Mouse (Mus musculus) embryo, embryonic 10 days (tissue): Measurements from ENCODE around the gene Zmynd15.
A peak's percentile ranks its signal among the peaks of the same experiment; 100 is the strongest.
"Not testable (repeated sequence)": the region's sequence is repeated elsewhere in the genome, so short reads cannot be mapped to it uniquely, and the experiment has no call there.

Source experiments
- DNase-seq: peaks from one replicate; pipeline ENCODE4 v3.0.0-alpha.2; 2015; ENCODE audit warnings: low spot score

The Zmynd15 gene

GRCm38 (mm10) chr11:70447373-70447772 lies 11.9 kb upstream of the Zmynd15 start:
- DNase-seq, result no peak

GRCm38 (mm10) chr11:70450926-70451325 lies 8.3 kb upstream of the Zmynd15 start:
- DNase-seq, result no peak

- DNase-seq, result peak; percentile 99
Measured at GRCm38 (mm10) chr11:70451797-70452498, 7.3 kb upstream of the Zmynd15 start, which contains the start of gene Med11. Gene Med11, plus strand, starts transcription at chr11:70451919.

GRCm38 (mm10) chr11:70453261-70454044 lies 5.8 kb upstream of the Zmynd15 start:
- DNase-seq, result no peak

- peak; percentile 11 for DNase-seq
Measured at GRCm38 (mm10) chr11:70459601-70460101, 418 bp downstream of the Zmynd15 start, which contains the start of gene Cxcl16. Gene Cxcl16, minus strand, starts transcription at chr11:70459984.

- no peak for DNase-seq
Measured at GRCm38 (mm10) chr11:70463970-70464369, 4.7 kb downstream of the Zmynd15 start.

- peak; percentile 36 for DNase-seq
Measured at GRCm38 (mm10) chr11:70465211-70465610, 6.0 kb downstream of the Zmynd15 start.

GRCm38 (mm10) chr11:70465824-70466223 lies 6.6 kb downstream of the Zmynd15 start:
- no peak for DNase-seq

GRCm38 (mm10) chr11:70467902-70468619 lies 8.8 kb downstream of the Zmynd15 start:
- DNase-seq, result no peak

- no peak for DNase-seq
Measured at GRCm38 (mm10) chr11:70469764-70470163, 10.5 kb downstream of the Zmynd15 start.

- DNase-seq, result no peak
Measured at GRCm38 (mm10) chr11:70472716-70473115, 13.5 kb downstream of the Zmynd15 start.

- not testable (repeated sequence) for DNase-seq
Measured at GRCm38 (mm10) chr11:70473291-70473690, 14.1 kb downstream of the Zmynd15 start.

GRCm38 (mm10) chr11:70474872-70475534 lies 15.8 kb downstream of the Zmynd15 start:
- no peak for DNase-seq

GRCm38 (mm10) chr11:70485498-70485897 lies 26.3 kb downstream of the Zmynd15 start:
- DNase-seq, result no peak

- DNase-seq, result no peak
Measured at GRCm38 (mm10) chr11:70487816-70488215, 28.6 kb downstream of the Zmynd15 start.

GRCm38 (mm10) chr11:70489138-70489537 lies 29.9 kb downstream of the Zmynd15 start:
- no peak for DNase-seq

GRCm38 (mm10) chr11:70489684-70490083 lies 30.5 kb downstream of the Zmynd15 start:
- DNase-seq, result no peak

GRCm38 (mm10) chr11:70499566-70500475 lies 40.6 kb downstream of the Zmynd15 start:
- no peak for DNase-seq

- DNase-seq, result no peak
Measured at GRCm38 (mm10) chr11:70500476-70500812, 41.2 kb downstream of the Zmynd15 start.

- no peak for DNase-seq
Measured at GRCm38 (mm10) chr11:70502018-70502417, 42.8 kb downstream of the Zmynd15 start.

GRCm38 (mm10) chr11:70504970-70505369 lies 45.7 kb downstream of the Zmynd15 start, which contains the start of gene Tm4sf5:
Gene Tm4sf5, plus strand, starts transcription at chr11:70505244.
- no peak for DNase-seq
